Mouse (Mus musculus): ENCODE results near the gene Brk1.

DNA sequence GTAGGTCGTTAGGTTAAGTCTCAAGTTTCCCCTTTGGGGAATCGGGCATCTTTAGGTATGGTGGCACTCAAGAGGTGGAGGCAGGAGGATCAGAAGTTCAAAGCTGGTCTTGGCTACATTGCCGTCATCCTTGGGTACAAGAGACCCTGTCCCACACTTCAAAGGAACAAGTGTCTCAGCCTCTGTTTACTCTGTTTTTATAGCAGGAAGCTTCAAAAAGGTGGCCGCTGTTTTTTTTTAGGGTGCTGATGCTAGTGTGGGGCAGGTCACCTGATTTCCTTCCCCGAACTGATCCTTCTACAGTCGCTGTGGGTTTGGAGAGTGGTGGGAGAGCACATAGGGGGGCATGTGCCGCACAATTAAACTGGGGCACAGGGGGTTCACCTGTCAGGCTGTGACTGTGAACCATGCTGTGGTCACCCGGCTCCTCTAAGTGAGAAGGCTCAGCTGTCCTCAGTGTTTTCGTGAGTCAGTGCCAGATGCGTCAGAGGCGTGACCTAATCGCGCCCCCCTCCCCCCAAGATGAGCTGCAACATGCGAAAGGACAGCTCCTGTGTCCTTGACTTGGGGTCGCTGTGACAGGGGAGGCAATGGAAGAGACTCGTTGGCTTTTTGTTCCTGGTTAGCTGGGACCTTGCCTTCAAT lies 50.3 kb downstream of the Brk1 start:
- TF ChIP-seq CTCF (conservative IDR thresholded peaks at IDR 0.05; ENCODE audit: low read length) (no peak), POU5F1 (IDR thresholded peaks at IDR 0.05; ENCODE audit: borderline replicate concordance, low read length) (no peak), NANOG (IDR thresholded peaks at IDR 0.05; ENCODE audit: borderline replicate concordance, low read length) (no peak)
